Mouse (Mus musculus): ENCODE results near the gene Fxyd7. TPM values are rescaled to one million over a fixed set of nuclear protein-coding genes. Genes with fewer than 3 reads are reported as not detected.

The Fxyd7 gene
- polyA plus RNA-seq, 1 experiment = not detected

DNA sequence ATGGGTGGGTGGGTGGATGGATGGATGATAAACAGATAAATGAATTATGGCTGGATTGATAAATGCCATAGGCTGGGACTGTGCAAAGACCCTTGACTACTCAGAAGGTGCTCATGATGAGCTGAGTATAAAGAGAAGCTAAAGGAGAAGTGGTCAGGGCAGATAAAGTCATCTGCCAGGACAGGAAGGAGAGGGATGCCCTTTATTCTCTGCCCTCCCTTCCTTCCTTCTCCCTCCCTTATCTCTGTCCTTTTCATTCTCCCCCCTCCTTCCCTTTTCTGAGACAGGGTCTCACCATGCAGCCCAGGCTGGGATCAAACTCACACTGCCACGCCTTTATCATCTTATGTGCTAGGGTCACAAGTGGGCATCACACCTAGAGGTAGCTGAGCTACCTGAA is 43.5 kb downstream of the Fxyd7 start:
- no peaks in the 10 kb centered on the region for H3K36me3 ChIP-seq (ENCODE audit: control insufficient read depth)
- TF ChIP-seq GATA1 (IDR thresholded peaks at IDR 0.05; ENCODE audit: low read length) (no peak), TAL1 (IDR thresholded peaks at IDR 0.05; ENCODE audit: low read length) (no peak)
- H3K9me3 ChIP-seq (ENCODE audit: control insufficient read depth, low read length) = no peaks in the 10 kb centered on the region
- H3K27me3 ChIP-seq (ENCODE audit: control insufficient read depth) = no peaks in the 10 kb centered on the region
- H3K4me1 ChIP-seq (ENCODE audit: control insufficient read depth) = no peaks in the 10 kb centered on the region
- no peak overlapping the region for H3K4me3 ChIP-seq (replicated peaks)

DNA sequence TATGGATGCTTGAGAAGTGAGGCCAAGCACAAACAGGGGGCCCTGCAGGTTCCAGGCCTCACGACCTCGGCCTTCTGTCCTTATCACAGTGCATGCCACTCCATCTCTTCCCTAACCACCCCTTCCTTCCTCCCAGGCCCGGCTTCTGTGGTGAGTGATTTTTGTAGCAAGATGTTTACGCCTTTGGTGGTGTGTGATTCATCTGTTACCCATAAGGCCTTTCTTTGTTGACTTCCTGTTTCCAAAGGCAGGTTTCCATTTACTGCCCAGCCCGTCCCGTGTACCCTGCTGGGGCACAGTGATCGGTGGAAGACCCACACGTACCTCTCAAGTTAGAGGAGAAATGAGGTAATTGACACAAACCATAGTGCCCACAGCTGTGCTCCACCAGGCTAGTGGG is 48.6 kb downstream of the Fxyd7 start:
- TF ChIP-seq GATA1 (IDR thresholded peaks at IDR 0.05; ENCODE audit: low read length) (no peak), TAL1 (IDR thresholded peaks at IDR 0.05; ENCODE audit: low read length) (no peak)
- H3K4me3 ChIP-seq (replicated peaks) = no peak overlapping the region

DNA sequence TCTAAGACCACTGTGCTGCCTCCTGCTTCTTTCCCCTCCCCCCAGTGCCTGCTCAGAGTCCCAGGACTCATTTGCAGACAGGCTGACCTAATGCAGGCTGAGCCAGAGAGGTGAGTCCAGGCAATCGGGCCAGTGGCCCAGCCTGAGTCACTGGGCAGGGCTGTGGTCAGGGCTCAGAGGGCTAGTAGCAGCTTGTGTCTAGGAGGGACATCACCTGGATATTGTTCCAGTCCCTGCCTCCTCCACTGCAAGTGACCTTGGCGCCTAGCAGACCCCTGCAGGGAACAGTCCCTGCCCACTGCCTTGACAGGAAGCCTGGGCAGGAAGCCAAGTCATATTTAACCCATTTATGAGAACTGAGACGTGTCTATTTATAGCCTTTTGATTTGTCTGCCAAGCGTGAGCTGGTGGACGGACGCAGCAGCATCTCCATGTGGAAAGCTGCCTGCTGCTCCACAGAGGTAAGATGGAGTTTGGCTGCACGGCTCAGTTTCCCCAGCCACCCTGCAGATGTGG is 50.7 kb downstream of the Fxyd7 start:
- H3K4me1 ChIP-seq (ENCODE audit: control insufficient read depth) = no peaks in the 10 kb centered on the region
- no peaks in the 10 kb centered on the region for H3K36me3 ChIP-seq (ENCODE audit: control insufficient read depth)
- H3K9me3 ChIP-seq (ENCODE audit: control insufficient read depth, low read length) = 0 out of 2 replicates have a peak, but pooled peaks cover 2% of the 10 kb centered on the region
- H3K4me3 ChIP-seq (replicated peaks) = no peak overlapping the region
- no peaks in the 10 kb centered on the region for H3K27me3 ChIP-seq (ENCODE audit: control insufficient read depth)
- TF ChIP-seq GATA1 (IDR thresholded peaks at IDR 0.05; ENCODE audit: low read length) (no peak), TAL1 (IDR thresholded peaks at IDR 0.05; ENCODE audit: low read length) (no peak)

More for the DNA sequence above, 48.6 kb downstream of the Fxyd7 start:
- H3K9me3 ChIP-seq (ENCODE audit: control insufficient read depth, low read length) = no peaks in the 10 kb centered on the region
- no peaks in the 10 kb centered on the region for H3K27me3 ChIP-seq (ENCODE audit: control insufficient read depth)
- no peaks in the 10 kb centered on the region for H3K4me1 ChIP-seq (ENCODE audit: control insufficient read depth)
- no peaks in the 10 kb centered on the region for H3K36me3 ChIP-seq (ENCODE audit: control insufficient read depth)

DNA sequence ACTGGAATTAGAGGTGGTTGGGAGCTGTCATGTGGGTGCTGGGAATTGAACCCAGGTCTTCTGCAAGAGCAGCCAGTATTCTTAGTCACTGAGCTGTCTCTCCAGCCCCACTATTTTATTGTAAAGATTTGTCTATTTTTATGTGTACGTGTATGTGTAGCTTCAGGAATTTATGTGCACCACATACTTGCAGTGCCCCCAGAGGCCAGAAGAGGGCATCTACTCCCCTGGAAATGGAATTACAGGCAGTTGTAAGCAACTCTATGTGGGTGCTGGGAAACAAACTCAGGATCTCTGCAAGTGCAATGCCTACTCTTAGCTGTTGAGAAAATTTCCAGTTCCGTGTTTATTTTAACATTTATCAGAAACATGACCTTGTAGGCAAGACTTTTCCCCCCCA is 54.8 kb downstream of the Fxyd7 start:
- Histone ChIP-seq H3K27me3 (ENCODE audit: control insufficient read depth) (no peaks in the 10 kb centered on the region), H3K9me3 (ENCODE audit: control insufficient read depth, low read length) (0 out of 2 replicates have a peak, but pooled peaks cover 2% of the 10 kb centered on the region), H3K4me3 (replicated peaks) (no peak overlapping the region), H3K36me3 (ENCODE audit: control insufficient read depth) (no peaks in the 10 kb centered on the region), H3K4me1 (ENCODE audit: control insufficient read depth) (no peaks in the 10 kb centered on the region)
- TF ChIP-seq GATA1 (IDR thresholded peaks at IDR 0.05; ENCODE audit: low read length) (no peak), TAL1 (IDR thresholded peaks at IDR 0.05; ENCODE audit: low read length) (no peak)

DNA sequence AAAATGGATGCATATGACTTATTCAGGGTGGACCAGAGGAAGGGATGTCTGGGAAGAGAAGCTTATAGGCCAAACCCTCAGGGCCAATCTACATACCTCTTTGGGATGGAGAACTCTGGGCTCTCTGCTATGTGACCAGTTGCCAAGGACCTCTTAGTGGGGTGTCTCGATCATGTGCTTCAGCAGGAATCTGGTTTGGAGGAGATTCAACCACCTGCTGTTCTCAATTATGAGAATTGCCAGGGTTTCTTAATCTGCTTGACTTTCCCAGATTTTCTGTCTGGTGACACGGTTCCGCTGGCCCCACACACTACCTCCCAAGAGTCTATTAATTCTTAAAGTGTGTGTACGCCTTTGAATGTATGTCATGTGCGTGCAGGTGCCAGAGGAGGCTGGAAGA is 57.3 kb downstream of the Fxyd7 start:
- Histone ChIP-seq H3K4me3 (replicated peaks) (no peak overlapping the region), H3K4me1 (ENCODE audit: control insufficient read depth) (no peaks in the 10 kb centered on the region), H3K9me3 (ENCODE audit: control insufficient read depth, low read length) (0 out of 2 replicates have a peak, but pooled peaks cover 2% of the 10 kb centered on the region), H3K27me3 (ENCODE audit: control insufficient read depth) (no peaks in the 10 kb centered on the region), H3K36me3 (ENCODE audit: control insufficient read depth) (no peaks in the 10 kb centered on the region)
- no peak for TF ChIP-seq TAL1 (IDR thresholded peaks at IDR 0.05; ENCODE audit: low read length)
- TF ChIP-seq GATA1 (IDR thresholded peaks at IDR 0.05; ENCODE audit: low read length) = no peak

Other genes with a start within 250 kb of the Fxyd7 start
- 0.08 TPM in 1 of 2 replicates, not detected in the other for gene Ffar2, start 227.7 kb downstream of the Fxyd7 start, polyA plus RNA-seq (2012)
- gene Ffar3, start 195.3 kb downstream of the Fxyd7 start, polyA plus RNA-seq (2012) = 0.02 TPM in 1 of 2 replicates, not detected in the other
- gene Ffar1, start 189.9 kb downstream of the Fxyd7 start, polyA plus RNA-seq (2012) = not detected in 2 replicates
- gene Cd22, start 171.1 kb downstream of the Fxyd7 start, polyA plus RNA-seq (2012) = not detected in 2 replicates
- 0.03 TPM in 1 of 2 replicates, not detected in the other for gene Mag, start 136.6 kb downstream of the Fxyd7 start, polyA plus RNA-seq (2012)
- gene Hamp2, start 126.8 kb downstream of the Fxyd7 start, polyA plus RNA-seq (2012) = not detected in 2 replicates
- gene Hamp, start 107.4 kb downstream of the Fxyd7 start, polyA plus RNA-seq (2012) = not detected in 2 replicates
- gene Usf2, start 94.7 kb downstream of the Fxyd7 start, polyA plus RNA-seq (2012) = 30.7 and 40.4 TPM in 2 replicates
- gene Lsr, start 78.0 kb downstream of the Fxyd7 start, polyA plus RNA-seq (2012) = 0.06 TPM in 1 of 2 replicates, not detected in the other
- not detected in 2 replicates for gene Fam187b, start 77.7 kb downstream of the Fxyd7 start, polyA plus RNA-seq (2012)
- gene Fxyd5, start 9.0 kb downstream of the Fxyd7 start, polyA plus RNA-seq (2012) = 1.2 and 1.7 TPM in 2 replicates
- gene Fxyd1, start 5.7 kb upstream of the Fxyd7 start, polyA plus RNA-seq (2012) = 0.28 and 1.7 TPM in 2 replicates
- gene Lgi4, start 7.9 kb upstream of the Fxyd7 start, polyA plus RNA-seq (2012) = 0.03 TPM in 1 of 2 replicates, not detected in the other
- not detected in 2 replicates for gene Fxyd3, start 25.2 kb upstream of the Fxyd7 start, polyA plus RNA-seq (2012)
- gene Hpn, start 63.8 kb upstream of the Fxyd7 start, polyA plus RNA-seq (2012) = 0.07 and 0.15 TPM in 2 replicates
- 0.07 and 0.08 TPM in 2 replicates for gene Scn1b, start 75.5 kb upstream of the Fxyd7 start, polyA plus RNA-seq (2012)
- gene Gramd1a, start 104.4 kb upstream of the Fxyd7 start, polyA plus RNA-seq (2012) = 0.46 and 0.52 TPM in 2 replicates
- gene Scgb2b2, start 239.0 kb upstream of the Fxyd7 start, polyA plus RNA-seq (2012) = not detected in 2 replicates
- gene Scgb1b2, start 240.4 kb upstream of the Fxyd7 start, polyA plus RNA-seq (2012) = not detected in 2 replicates